Mouse (Mus musculus): Measurements from ENCODE around the gene Gm17622.

Gm17622 gene

GRCm38 (mm10) chr13:96490433-96490832 is at the start of gene Gm17622:
TSS of gene Gm17622 (plus strand) at chr13:96490733.
- DNase-seq (ENCODE audit: low spot score): no peak

GRCm38 (mm10) chr13:96450205-96450856 is 40.2 kb upstream of the Gm17622 start:
- no peak for DNase-seq (ENCODE audit: low spot score)

GRCm38 (mm10) chr13:96450869-96451268 is 39.7 kb upstream of the Gm17622 start:
- no peak for DNase-seq (ENCODE audit: low spot score)

GRCm38 (mm10) chr13:96451386-96452140 is 39.0 kb upstream of the Gm17622 start:
- DNase-seq (ENCODE audit: low spot score): no peak

GRCm38 (mm10) chr13:96452621-96453020 is 37.9 kb upstream of the Gm17622 start:
- no peak for DNase-seq (ENCODE audit: low spot score)

- DNase-seq (ENCODE audit: low spot score): no peak
Measured at GRCm38 (mm10) chr13:96454288-96454687, 36.2 kb upstream of the Gm17622 start.

- no peak for DNase-seq (ENCODE audit: low spot score)
Measured at GRCm38 (mm10) chr13:96457566-96457965, 33.0 kb upstream of the Gm17622 start.

GRCm38 (mm10) chr13:96458018-96458417 is 32.5 kb upstream of the Gm17622 start:
- DNase-seq (ENCODE audit: low spot score): no peak

- no peak for DNase-seq (ENCODE audit: low spot score)
Measured at GRCm38 (mm10) chr13:96458606-96459005, 31.9 kb upstream of the Gm17622 start.

GRCm38 (mm10) chr13:96462644-96463043 is 27.9 kb upstream of the Gm17622 start:
- DNase-seq (ENCODE audit: low spot score): no peak

GRCm38 (mm10) chr13:96465315-96465714 is 25.2 kb upstream of the Gm17622 start:
- DNase-seq (ENCODE audit: low spot score): no peak

- DNase-seq (ENCODE audit: low spot score): no peak
Measured at GRCm38 (mm10) chr13:96468678-96469077, 21.9 kb upstream of the Gm17622 start.

GRCm38 (mm10) chr13:96470556-96470955 is 20.0 kb upstream of the Gm17622 start:
- no peak for DNase-seq (ENCODE audit: low spot score)

GRCm38 (mm10) chr13:96470957-96471356 is 19.6 kb upstream of the Gm17622 start, which contains the start of gene Ankdd1b:
TSS of gene Ankdd1b (minus strand) at chr13:96471198.
- no peak for DNase-seq (ENCODE audit: low spot score)

GRCm38 (mm10) chr13:96477226-96477625 is 13.3 kb upstream of the Gm17622 start:
- DNase-seq (ENCODE audit: low spot score): no peak

GRCm38 (mm10) chr13:96478991-96479390 is 11.5 kb upstream of the Gm17622 start:
- DNase-seq (ENCODE audit: low spot score): no peak

- DNase-seq (ENCODE audit: low spot score): no peak
Measured at GRCm38 (mm10) chr13:96487230-96487629, 3.3 kb upstream of the Gm17622 start.

- DNase-seq (ENCODE audit: low spot score): no peak
Measured at GRCm38 (mm10) chr13:96487968-96488367, 2.6 kb upstream of the Gm17622 start.

- no peak for DNase-seq (ENCODE audit: low spot score)
Measured at GRCm38 (mm10) chr13:96496630-96497029, 6.1 kb downstream of the Gm17622 start.

- no peak for DNase-seq (ENCODE audit: low spot score)
Measured at GRCm38 (mm10) chr13:96499891-96500290, 9.4 kb downstream of the Gm17622 start.

GRCm38 (mm10) chr13:96505661-96506060 is 15.1 kb downstream of the Gm17622 start:
- DNase-seq (ENCODE audit: low spot score): no peak

- DNase-seq (ENCODE audit: low spot score): no peak
Measured at GRCm38 (mm10) chr13:96506313-96506712, 15.8 kb downstream of the Gm17622 start.

- DNase-seq (ENCODE audit: low spot score): no peak
Measured at GRCm38 (mm10) chr13:96507541-96507940, 17.0 kb downstream of the Gm17622 start.

All from urinary bladder, postnatal 10 days (tissue).